Mouse (Mus musculus) G1E (cell line): ENCODE data around the gene Pacs2.

Source experiments
- CTCF ChIP-seq: IDR thresholded peaks from 2 replicates; pipeline ENCODE4 v1.5.1; 2012; ENCODE audit warnings: low read depth, low read length, inconsistent platforms, mixed read lengths
- GATA1 ChIP-seq: IDR thresholded peaks from 2 replicates; pipeline ENCODE4 v1.6.1; 2012; ENCODE audit warnings: borderline replicate concordance, low read length, inconsistent platforms, mixed read lengths
- POLR2AphosphoS5 ChIP-seq: IDR thresholded peaks from 2 replicates; pipeline ENCODE4 v1.6.1; 2012; ENCODE audit warnings: low read depth, low read length, inconsistent platforms; ENCODE audit not compliant: insufficient replicate concordance
- TAL1 ChIP-seq: conservative IDR thresholded peaks from 2 replicates; pipeline ENCODE4 v1.6.1; 2012; ENCODE audit warnings: low read depth, low read length, inconsistent platforms, mixed read lengths

DNA sequence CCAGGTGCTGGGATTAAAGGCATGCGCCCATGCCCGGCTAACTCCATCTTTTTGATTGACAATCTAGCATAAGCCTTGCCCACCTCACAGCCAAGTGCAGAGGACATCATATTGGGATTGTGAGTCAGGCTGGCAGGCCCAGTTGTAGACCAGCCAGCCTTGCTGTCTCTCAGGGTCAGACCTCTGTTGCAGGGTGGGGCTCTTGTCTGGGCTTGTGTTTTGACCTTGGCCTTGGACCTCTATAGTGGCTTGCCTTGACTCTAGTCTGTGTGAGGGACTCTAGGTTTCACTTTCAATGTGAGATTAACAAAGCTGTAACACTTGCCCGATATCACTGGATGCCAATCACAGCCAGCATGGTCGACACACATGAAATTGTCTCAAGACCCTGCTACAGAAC is 99.8 kb downstream of the Pacs2 start:
- no peak for TF ChIP-seq CTCF
- no peak for TF ChIP-seq GATA1
- no peak for TF ChIP-seq TAL1
- TF ChIP-seq POLR2AphosphoS5, result no peak
